Mouse (Mus musculus): ENCODE results near the gene Rnf213. TPM values are rescaled to one million over a fixed set of nuclear protein-coding genes. Genes with fewer than 3 reads are reported as not detected.
A peak's percentile ranks its signal among the peaks of the same experiment; 100 is the strongest.

Rnf213 gene
- total RNA-seq, 2 experiments from 2014 or later, result 79.4 to 90.7 TPM

DNA sequence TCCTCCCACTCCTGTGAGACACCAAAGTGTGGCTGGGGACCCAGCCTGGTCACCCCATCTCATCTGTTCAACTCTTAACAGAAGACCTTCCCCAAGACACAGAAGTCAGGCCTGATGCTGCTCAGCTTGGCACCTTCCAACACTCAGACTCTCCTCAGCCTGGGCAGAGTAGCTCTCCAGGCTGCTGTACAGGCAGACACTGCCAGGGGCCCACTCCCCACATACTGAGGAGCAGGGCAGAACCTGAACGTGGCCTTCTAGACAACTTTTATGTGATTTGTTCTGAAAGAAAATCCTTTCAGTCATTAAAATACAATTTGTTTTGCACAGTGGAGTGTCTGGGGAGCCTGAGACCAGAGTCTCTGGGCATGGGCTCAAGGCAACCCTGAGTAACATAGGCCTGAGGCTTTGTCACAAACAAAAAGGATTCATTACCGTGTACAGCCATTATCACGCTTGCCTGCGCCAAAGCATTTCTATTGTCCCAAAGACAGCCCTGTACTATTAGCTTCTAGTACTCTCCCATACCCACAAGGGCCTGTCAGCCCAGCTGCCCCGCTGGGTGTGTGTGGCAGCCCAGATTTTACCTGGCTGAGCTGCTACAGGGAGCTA, 116.4 kb downstream of the Rnf213 start:
- ATAC-seq (replicated peaks; ENCODE audit: low FRiP score, poor library complexity, severe bottlenecking), result no peak

GRCm38 (mm10) chr11:119513038-119513659, 120.2 kb downstream of the Rnf213 start:
- ATAC-seq (replicated peaks; ENCODE audit: low FRiP score, poor library complexity, severe bottlenecking), result no peak

GRCm38 (mm10) chr11:119514108-119514860, 121.4 kb downstream of the Rnf213 start:
- ATAC-seq (replicated peaks; ENCODE audit: low FRiP score, poor library complexity, severe bottlenecking), result no peak

GRCm38 (mm10) chr11:119514967-119515636, 122.2 kb downstream of the Rnf213 start:
- ATAC-seq (replicated peaks; ENCODE audit: low FRiP score, poor library complexity, severe bottlenecking), result no peak

DNA sequence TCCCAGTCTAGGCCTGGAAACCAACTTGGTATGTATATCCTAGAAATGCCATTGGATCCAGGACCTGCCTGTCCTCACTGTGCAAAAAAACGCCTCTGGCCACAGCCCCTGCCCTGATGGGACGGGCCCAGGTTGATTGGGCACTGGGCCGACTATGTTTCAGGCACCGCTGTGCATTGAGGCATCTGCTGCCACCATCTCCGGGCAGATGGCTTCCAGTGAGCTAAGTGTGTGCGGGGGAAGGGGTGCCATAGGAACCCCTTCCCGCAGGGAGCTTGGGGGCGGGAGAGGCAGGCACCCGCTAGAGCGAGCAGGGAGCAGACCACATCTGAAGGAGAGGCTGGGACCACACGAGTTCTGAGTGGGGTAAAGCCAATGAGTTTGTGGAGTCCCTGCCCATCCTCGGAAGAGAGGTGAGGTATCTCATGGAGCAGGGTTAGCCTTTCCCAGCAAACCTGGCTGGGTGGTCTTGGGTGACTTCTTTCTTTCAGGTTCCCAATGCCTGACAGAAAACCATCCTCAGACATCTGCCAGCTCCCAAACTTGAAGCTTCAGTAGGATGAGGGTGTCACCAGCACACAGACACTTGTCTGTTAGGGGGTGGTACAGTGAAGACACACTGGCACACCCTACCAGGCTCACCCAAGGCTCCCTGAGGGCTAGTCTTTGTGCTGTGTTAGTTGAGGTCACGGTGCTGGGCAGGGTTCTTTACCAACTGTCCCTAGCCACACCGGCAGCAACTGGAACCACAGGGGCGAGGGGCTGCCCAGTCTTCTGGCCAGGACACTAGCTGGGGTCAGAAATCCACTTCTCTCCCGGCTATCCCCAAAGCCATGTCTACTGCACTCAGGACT, 123.2 kb downstream of the Rnf213 start:
- ATAC-seq (replicated peaks; ENCODE audit: low FRiP score, poor library complexity, severe bottlenecking), result no peak

DNA sequence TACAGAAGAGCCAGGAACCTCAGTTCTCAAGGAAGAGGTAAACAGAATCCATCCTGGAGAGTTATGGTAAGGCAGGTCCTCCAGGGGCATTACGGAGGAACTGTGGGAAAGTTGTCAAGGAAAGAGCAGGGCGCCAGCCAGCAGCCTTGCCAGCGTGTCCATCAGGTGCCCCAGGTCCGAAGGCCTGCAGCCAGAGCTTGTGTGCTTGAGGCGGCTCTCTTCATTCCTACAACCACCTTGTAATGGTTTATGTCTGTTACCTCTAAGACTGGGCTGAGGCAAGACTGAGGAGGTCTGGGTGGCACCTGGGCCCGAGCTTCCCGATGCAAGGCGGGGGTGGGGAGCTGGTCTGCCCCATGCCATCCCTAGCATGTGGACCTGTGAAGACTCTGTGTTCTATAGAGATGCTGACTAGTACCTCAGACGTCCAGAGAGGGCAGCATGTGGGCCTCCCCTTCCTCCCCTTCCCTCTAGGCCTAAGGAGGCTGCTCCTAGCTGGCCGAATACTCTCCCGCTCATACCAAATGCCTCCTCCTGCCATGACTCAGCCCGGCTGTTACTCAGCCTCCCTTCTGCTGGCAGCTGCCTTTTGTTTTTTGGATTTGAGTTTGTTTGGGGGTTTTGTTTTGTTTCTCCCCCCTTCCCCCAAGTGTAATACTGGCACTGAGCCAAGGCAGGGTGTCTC, 123.9 kb downstream of the Rnf213 start:
- ATAC-seq (replicated peaks; ENCODE audit: low FRiP score, poor library complexity, severe bottlenecking), result no peak

DNA sequence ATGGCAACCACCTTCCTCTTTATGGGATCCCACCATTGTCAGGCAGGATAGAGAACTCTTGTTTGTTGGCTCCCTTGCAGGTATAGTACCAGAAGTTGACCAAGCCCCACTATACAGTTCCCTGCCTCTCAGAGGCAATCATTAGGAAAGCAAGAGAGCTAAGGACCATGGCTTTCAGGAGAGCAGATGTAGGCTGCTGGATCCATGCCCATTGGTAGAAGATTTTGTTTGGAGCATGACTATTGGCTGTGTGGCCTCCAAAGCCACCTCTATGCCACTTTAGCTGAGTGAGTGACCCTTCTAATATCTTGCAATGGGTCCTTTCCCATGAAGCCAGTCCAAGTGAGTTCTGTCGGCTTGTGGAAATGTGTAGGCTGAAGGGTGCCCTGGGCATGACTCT, 126.5 kb downstream of the Rnf213 start:
- ATAC-seq (replicated peaks; ENCODE audit: low FRiP score, poor library complexity, severe bottlenecking), result no peak

- ATAC-seq (replicated peaks; ENCODE audit: low FRiP score, poor library complexity, severe bottlenecking), result no peak
Measured at GRCm38 (mm10) chr11:119520005-119520712, 127.3 kb downstream of the Rnf213 start.

DNA sequence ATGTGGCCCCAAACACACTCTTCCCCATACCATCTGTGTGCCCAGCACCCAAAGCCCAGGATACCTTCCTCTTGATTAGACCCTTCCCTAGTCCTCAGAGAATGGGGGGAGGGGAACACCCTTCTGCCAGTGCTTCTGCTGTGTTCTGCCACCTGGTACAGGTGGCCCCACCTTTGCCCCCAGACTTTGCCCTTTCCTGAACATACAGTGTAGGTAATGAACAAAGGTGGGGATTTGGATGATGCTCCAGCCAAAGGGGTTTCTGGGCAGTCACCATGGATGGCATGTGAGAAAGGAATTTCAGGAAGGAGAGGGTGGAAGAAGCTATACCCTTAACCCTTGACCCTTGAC, 127.8 kb downstream of the Rnf213 start:
- no peak for ATAC-seq (replicated peaks; ENCODE audit: low FRiP score, poor library complexity, severe bottlenecking)

- ATAC-seq (replicated peaks; ENCODE audit: low FRiP score, poor library complexity, severe bottlenecking), result no peak
Measured at GRCm38 (mm10) chr11:119521920-119522710, 129.2 kb downstream of the Rnf213 start.

DNA sequence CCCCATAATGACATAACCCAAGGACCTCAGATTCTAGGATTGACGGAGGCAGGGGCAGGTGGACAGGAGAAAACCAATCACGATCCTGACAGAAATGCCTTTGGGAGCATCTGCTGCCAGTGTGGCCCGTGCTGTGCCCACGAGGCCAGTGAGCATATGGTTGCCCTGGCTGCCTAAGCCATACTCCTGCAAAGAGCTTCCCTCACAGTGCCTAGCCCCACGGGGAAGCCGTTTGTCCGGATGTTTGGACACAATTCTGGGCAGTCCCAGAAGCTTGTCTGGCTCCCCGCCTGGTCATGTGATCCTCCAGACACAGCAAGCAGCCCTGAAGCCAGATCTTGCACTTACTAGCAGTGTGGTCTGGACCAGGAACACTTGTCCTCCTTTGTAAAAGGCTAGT, 129.9 kb downstream of the Rnf213 start:
- no peak for ATAC-seq (replicated peaks; ENCODE audit: low FRiP score, poor library complexity, severe bottlenecking)

DNA sequence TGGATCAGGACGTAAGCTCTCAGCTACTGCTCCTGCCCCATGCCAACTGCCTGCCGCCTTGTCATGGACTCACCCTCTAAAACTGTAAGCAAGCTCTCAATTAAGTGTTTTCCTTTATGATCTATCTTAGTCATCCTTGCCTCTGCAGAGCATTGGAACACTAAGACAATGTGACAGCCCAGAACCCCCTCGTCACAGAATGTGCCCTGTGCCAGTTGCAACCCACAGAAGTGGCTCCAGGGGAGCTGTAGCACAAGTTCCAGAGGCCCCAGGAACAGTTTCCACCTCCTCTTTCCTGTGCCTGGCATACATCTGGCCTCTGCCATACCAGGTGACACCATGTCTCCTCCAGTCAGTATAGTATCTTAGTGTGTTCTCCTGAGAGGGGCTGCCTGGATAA, 130.5 kb downstream of the Rnf213 start:
- no peak for ATAC-seq (replicated peaks; ENCODE audit: low FRiP score, poor library complexity, severe bottlenecking)

GRCm38 (mm10) chr11:119524545-119524949, 131.6 kb downstream of the Rnf213 start:
- ATAC-seq (replicated peaks; ENCODE audit: low FRiP score, poor library complexity, severe bottlenecking), result peak; percentile 36; the same call in 1 of the 2 replicates

DNA sequence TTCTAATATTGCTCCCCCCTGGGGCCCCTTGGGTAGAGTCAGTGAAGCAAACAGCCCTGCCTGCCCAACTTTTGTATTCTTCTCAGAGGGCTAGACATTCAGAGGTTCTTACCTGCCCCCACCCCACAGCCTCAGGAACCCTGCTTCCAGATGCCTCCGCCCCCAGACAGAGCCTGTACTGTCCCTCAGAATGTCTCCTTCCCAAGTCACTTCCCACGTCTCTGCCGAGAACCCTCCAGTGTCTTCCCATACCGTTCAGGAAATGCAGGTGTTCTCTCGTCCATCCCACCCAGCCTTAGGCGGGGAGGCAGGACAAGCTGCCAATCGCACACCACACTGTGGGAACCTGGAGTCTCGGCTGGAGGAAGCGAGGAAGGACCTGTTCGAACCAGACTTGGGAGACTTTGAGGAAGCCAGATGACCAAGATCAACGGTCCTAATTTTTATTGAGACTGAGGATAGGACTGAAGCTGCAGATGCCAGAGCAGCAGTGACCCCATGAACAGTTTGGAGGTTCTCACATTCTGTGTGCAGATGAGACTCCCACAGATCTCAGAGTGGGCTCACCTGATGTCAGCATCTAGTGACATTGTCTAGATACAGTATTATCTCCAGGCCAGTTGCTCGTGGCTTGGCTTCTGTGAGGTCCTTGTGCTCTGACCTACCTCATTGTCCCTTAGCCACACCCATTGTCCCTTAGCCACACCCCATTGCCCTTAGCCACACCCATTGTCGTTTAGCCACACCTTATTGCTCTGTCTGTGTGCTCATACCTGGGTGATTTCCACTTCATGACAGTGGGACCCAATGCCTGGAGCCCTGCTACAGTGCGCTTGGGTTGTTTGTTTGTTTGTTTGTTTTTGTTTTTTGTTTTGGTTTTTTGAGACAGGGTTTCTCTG, 133.4 kb downstream of the Rnf213 start:
- ATAC-seq (replicated peaks; ENCODE audit: low FRiP score, poor library complexity, severe bottlenecking), result no peak

DNA sequence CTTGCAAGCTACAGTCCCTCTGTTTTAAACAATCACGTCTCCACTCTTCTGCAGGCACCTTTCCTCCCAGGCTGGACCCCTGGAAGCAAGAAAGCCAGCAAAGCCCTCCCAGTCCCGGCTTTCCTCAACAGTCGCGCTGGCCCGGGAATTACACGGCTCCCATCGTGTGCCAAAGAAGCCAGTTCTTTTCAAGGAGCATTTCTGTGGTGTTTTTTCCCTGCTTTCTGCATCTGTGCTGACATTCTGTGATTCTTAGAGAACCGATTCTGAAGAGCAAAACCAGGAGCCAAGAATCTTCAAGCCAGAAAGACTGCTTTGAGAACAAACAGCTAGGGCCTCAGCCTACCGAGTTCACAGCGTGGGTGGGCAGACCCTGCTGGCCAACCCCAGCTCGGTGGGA, 136.0 kb downstream of the Rnf213 start:
- ATAC-seq (replicated peaks; ENCODE audit: low FRiP score, poor library complexity, severe bottlenecking), result no peak

DNA sequence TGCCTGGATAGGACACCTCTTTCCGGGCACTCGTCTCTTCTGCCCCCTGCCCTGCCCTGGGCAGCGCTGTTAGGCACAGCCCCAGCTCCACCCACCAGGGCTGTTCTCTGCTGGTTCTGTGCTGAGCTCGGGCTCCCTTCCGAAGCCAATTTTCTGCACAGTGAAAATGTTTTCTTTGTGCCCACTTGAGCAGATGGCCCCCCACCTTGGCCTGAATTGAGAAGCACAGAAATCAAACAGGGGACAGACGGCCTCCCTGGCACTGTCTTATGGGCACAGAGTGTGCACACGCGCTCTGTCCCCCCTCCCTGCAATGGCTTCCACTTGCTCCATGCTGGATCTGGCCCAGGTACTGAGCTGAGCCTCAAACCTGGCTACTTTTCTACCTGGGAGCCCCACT, 139.6 kb downstream of the Rnf213 start:
- ATAC-seq (replicated peaks; ENCODE audit: low FRiP score, poor library complexity, severe bottlenecking), result no peak

DNA sequence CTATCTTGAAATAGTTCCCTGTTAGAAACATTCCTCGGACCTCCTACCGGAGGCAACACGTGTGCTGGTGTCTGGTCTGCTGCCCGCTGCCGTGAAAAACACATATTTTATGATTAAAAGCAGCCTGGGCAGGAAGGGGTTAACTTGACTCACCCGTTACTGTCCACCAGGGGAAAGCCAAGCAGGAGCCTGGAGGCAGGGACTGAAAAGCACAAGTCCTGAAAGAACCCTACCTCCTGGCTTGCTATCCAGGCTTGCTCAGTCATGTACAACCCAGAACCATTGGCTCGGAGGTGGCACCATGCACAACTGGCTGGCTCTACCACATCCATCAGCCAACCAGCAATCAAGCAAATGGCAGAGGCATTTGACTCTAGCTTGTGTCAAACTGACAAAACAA, 140.8 kb downstream of the Rnf213 start:
- ATAC-seq (replicated peaks; ENCODE audit: low FRiP score, poor library complexity, severe bottlenecking), result 0 out of 2 replicates have a peak, but pooled peaks have one; percentile 35

Measured in erythroblast, adult 5-6 weeks (primary cell).